Mouse (Mus musculus): Measurements from ENCODE around the gene Srsf4. TPM values are rescaled to one million over a fixed set of nuclear protein-coding genes. Genes with fewer than 3 reads are reported as not detected.

The Srsf4 gene
- polyA plus RNA-seq, 1 experiment: 55.4 TPM

- TF ChIP-seq USF1 (IDR thresholded peaks at IDR 0.05; ENCODE audit: low read depth): no peak
- no peak for TF ChIP-seq CTCF (IDR thresholded peaks at IDR 0.05; ENCODE audit: control insufficient read depth, insufficient read depth, insufficient read length)
- TF ChIP-seq CEBPB (IDR thresholded peaks at IDR 0.05; ENCODE audit: low read depth): no peak
- TF ChIP-seq MAX (IDR thresholded peaks at IDR 0.05): no peak
- TF ChIP-seq MYOG (IDR thresholded peaks at IDR 0.05; ENCODE audit: control insufficient read depth, extremely low read depth, insufficient read length): no peak
- TF ChIP-seq FOSL1 (IDR thresholded peaks at IDR 0.05; ENCODE audit: insufficient read depth, low read length, poor library complexity, severe bottlenecking): no peak
- TF ChIP-seq MYOD1 (IDR thresholded peaks at IDR 0.05; ENCODE audit: control insufficient read depth, insufficient read length, low read depth): no peak
- Histone ChIP-seq H3K4me3 (ENCODE audit: insufficient read depth, poor library complexity, severe bottlenecking) (no peak overlapping the region), H3K79me2 (ENCODE audit: control insufficient read depth, insufficient read depth) (peaks cover 94% of the 10 kb centered on the region), H3ac (ENCODE audit: control insufficient read depth, insufficient read length, low read depth) (no peak overlapping the region), H3K27me3 (ENCODE audit: control insufficient read depth, insufficient read depth, insufficient read length) (no peaks in the 10 kb centered on the region), H3K36me3 (ENCODE audit: control insufficient read depth, insufficient read depth) (peaks cover 63% of the 10 kb centered on the region), H3K79me3 (ENCODE audit: low read depth) (peaks cover 84% of the 10 kb centered on the region)
Observed at GRCm38 (mm10) chr4:131888564-131888963, 15.1 kb downstream of the Srsf4 start.

GRCm38 (mm10) chr4:131890692-131891091 lies 17.3 kb downstream of the Srsf4 start:
- peaks cover 68% of the 10 kb centered on the region for H3K79me3 ChIP-seq (ENCODE audit: low read depth)

DNA sequence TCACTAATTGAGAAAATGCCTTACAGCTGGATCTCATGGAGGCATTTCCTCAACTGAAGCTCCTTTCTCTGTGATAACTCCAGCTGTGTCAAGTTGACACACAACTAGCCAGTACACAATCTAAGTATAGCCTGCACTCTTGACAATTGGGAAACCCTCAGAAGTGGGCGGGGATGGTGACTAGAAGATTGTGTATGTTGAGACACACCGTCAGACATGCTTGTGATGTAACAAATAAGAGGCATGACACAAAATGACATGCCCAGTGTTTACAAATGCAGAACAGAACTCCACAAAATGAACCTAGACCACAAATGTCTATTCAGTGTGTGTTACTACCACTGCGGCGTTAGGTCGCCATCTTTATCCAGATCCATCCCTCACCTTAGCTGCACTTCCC lies 23.7 kb downstream of the Srsf4 start:
- Histone ChIP-seq H3K79me3 (ENCODE audit: low read depth) (peaks cover 10% of the 10 kb centered on the region), H3K27me3 (ENCODE audit: control insufficient read depth, insufficient read depth, insufficient read length) (no peaks in the 10 kb centered on the region), H3K4me3 (ENCODE audit: insufficient read depth, poor library complexity, severe bottlenecking) (no peak overlapping the region), H3K79me2 (ENCODE audit: control insufficient read depth, insufficient read depth) (peaks cover 10% of the 10 kb centered on the region), H3ac (ENCODE audit: control insufficient read depth, insufficient read length, low read depth) (no peak overlapping the region), H3K36me3 (ENCODE audit: control insufficient read depth, insufficient read depth) (peaks cover 75% of the 10 kb centered on the region)
- TF ChIP-seq CTCF (IDR thresholded peaks at IDR 0.05; ENCODE audit: control insufficient read depth, insufficient read depth, insufficient read length): no peak
- no peak for TF ChIP-seq CEBPB (IDR thresholded peaks at IDR 0.05; ENCODE audit: low read depth)
- TF ChIP-seq MYOD1 (IDR thresholded peaks at IDR 0.05; ENCODE audit: control insufficient read depth, insufficient read length, low read depth): no peak
- no peak for TF ChIP-seq MYOG (IDR thresholded peaks at IDR 0.05; ENCODE audit: control insufficient read depth, extremely low read depth, insufficient read length)
- no peak for TF ChIP-seq FOSL1 (IDR thresholded peaks at IDR 0.05; ENCODE audit: insufficient read depth, low read length, poor library complexity, severe bottlenecking)
- no peak for TF ChIP-seq MAX (IDR thresholded peaks at IDR 0.05)
- no peak for TF ChIP-seq USF1 (IDR thresholded peaks at IDR 0.05; ENCODE audit: low read depth)

More at GRCm38 (mm10) chr4:131890692-131891091, 17.3 kb downstream of the Srsf4 start:
- H3K27me3 ChIP-seq (ENCODE audit: control insufficient read depth, insufficient read depth, insufficient read length): no peaks in the 10 kb centered on the region
- no peak for TF ChIP-seq CTCF (IDR thresholded peaks at IDR 0.05; ENCODE audit: control insufficient read depth, insufficient read depth, insufficient read length)
- no peak for TF ChIP-seq MYOG (IDR thresholded peaks at IDR 0.05; ENCODE audit: control insufficient read depth, extremely low read depth, insufficient read length)
- no peak overlapping the region for H3K4me3 ChIP-seq (ENCODE audit: insufficient read depth, poor library complexity, severe bottlenecking)
- no peak overlapping the region for H3ac ChIP-seq (ENCODE audit: control insufficient read depth, insufficient read length, low read depth)
- H3K36me3 ChIP-seq (ENCODE audit: control insufficient read depth, insufficient read depth): peaks cover 64% of the 10 kb centered on the region
- peaks cover 73% of the 10 kb centered on the region for H3K79me2 ChIP-seq (ENCODE audit: control insufficient read depth, insufficient read depth)

DNA sequence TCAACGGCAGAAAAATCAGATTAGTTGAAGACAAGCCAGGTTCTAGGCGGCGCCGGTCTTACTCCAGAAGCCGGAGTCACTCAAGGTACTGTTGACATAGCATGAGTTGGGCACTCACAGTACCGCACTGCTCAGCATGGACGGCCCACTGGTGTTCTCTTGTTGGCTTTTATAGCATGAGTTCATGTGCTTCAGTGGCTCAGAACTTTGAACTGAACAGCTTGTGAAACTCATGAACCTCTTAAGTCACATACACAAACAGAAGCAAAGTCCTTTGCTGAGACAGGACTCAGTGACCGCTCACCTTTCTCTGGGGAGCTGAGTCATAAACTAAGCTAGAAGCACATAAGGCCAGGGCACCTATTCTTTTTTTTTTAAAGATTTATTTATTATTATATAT lies 24.4 kb downstream of the Srsf4 start:
- TF ChIP-seq CEBPB (IDR thresholded peaks at IDR 0.05; ENCODE audit: low read depth): no peak
- TF ChIP-seq FOSL1 (IDR thresholded peaks at IDR 0.05; ENCODE audit: insufficient read depth, low read length, poor library complexity, severe bottlenecking): no peak
- TF ChIP-seq USF1 (IDR thresholded peaks at IDR 0.05; ENCODE audit: low read depth): no peak
- no peak for TF ChIP-seq CTCF (IDR thresholded peaks at IDR 0.05; ENCODE audit: control insufficient read depth, insufficient read depth, insufficient read length)
- no peak for TF ChIP-seq MAX (IDR thresholded peaks at IDR 0.05)
- no peak for TF ChIP-seq MYOG (IDR thresholded peaks at IDR 0.05; ENCODE audit: control insufficient read depth, extremely low read depth, insufficient read length)
- peaks cover 75% of the 10 kb centered on the region for H3K36me3 ChIP-seq (ENCODE audit: control insufficient read depth, insufficient read depth)

DNA sequence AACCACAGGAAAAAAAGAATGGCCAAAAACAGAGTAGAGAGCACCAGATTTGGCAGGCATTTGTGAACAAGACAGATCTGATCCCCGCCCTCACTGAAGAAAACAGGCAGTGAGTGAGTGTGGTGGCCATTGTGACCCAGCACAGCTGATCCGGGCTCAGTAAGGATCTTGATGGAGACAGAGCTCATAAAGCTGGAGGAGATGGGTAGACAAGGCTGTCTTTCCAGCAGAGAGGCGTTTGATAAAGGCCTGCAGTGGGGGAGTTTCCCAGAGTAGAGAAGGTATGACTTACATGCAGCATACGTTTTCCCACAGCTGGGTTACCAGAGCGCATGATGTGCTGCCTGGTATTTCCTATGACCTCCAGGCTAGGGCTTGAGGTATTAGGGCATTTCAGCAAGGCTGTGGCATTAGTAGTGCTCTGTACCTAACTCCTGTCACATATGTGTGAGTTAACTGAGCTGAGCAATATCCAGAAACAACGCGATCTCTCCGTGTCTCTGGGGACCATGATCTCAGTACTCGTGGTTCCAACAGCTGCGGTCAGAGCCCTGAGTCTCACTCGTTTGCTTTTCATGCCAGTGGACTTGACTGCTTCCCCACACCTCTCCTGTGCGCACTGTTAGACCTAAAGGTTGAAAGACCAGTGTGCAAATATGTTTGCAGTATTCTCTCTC lies 25.2 kb downstream of the Srsf4 start:
- peaks cover 67% of the 10 kb centered on the region for H3K36me3 ChIP-seq (ENCODE audit: control insufficient read depth, insufficient read depth)
- peaks cover 4% of the 10 kb centered on the region for H3K79me3 ChIP-seq (ENCODE audit: low read depth)
- H3ac ChIP-seq (ENCODE audit: control insufficient read depth, insufficient read length, low read depth): no peak overlapping the region
- H3K4me3 ChIP-seq (ENCODE audit: insufficient read depth, poor library complexity, severe bottlenecking): no peak overlapping the region
- H3K79me2 ChIP-seq (ENCODE audit: control insufficient read depth, insufficient read depth): no peaks in the 10 kb centered on the region
- TF ChIP-seq FOSL1 (IDR thresholded peaks at IDR 0.05; ENCODE audit: insufficient read depth, low read length, poor library complexity, severe bottlenecking): no peak
- TF ChIP-seq MAX (IDR thresholded peaks at IDR 0.05): no peak
- no peak for TF ChIP-seq CEBPB (IDR thresholded peaks at IDR 0.05; ENCODE audit: low read depth)
- no peak for TF ChIP-seq MYOD1 (IDR thresholded peaks at IDR 0.05; ENCODE audit: control insufficient read depth, insufficient read length, low read depth)
- no peak for TF ChIP-seq CTCF (IDR thresholded peaks at IDR 0.05; ENCODE audit: control insufficient read depth, insufficient read depth, insufficient read length)
- TF ChIP-seq USF1 (IDR thresholded peaks at IDR 0.05; ENCODE audit: low read depth): no peak
- no peak for TF ChIP-seq MYOG (IDR thresholded peaks at IDR 0.05; ENCODE audit: control insufficient read depth, extremely low read depth, insufficient read length)
- no peaks in the 10 kb centered on the region for H3K27me3 ChIP-seq (ENCODE audit: control insufficient read depth, insufficient read depth, insufficient read length)

More for the DNA sequence above, 24.4 kb downstream of the Srsf4 start:
- no peak overlapping the region for H3K4me3 ChIP-seq (ENCODE audit: insufficient read depth, poor library complexity, severe bottlenecking)
- H3ac ChIP-seq (ENCODE audit: control insufficient read depth, insufficient read length, low read depth): no peak overlapping the region
- H3K79me2 ChIP-seq (ENCODE audit: control insufficient read depth, insufficient read depth): peaks cover 3% of the 10 kb centered on the region
- no peaks in the 10 kb centered on the region for H3K27me3 ChIP-seq (ENCODE audit: control insufficient read depth, insufficient read depth, insufficient read length)
- H3K79me3 ChIP-seq (ENCODE audit: low read depth): peaks cover 8% of the 10 kb centered on the region

GRCm38 (mm10) chr4:131899180-131899554 lies 25.8 kb downstream of the Srsf4 start:
- peaks cover 4% of the 10 kb centered on the region for H3K79me3 ChIP-seq (ENCODE audit: low read depth)
- TF ChIP-seq USF1 (IDR thresholded peaks at IDR 0.05; ENCODE audit: low read depth) (no peak), FOSL1 (IDR thresholded peaks at IDR 0.05; ENCODE audit: insufficient read depth, low read length, poor library complexity, severe bottlenecking) (no peak), MYOG (IDR thresholded peaks at IDR 0.05; ENCODE audit: control insufficient read depth, extremely low read depth, insufficient read length) (no peak), MYOD1 (IDR thresholded peaks at IDR 0.05; ENCODE audit: control insufficient read depth, insufficient read length, low read depth) (no peak), CTCF (IDR thresholded peaks at IDR 0.05; ENCODE audit: control insufficient read depth, insufficient read depth, insufficient read length) (no peak), CEBPB (IDR thresholded peaks at IDR 0.05; ENCODE audit: low read depth) (no peak), MAX (IDR thresholded peaks at IDR 0.05) (no peak)

More at GRCm38 (mm10) chr4:131899180-131899554, 25.8 kb downstream of the Srsf4 start:
- no peak overlapping the region for H3K4me3 ChIP-seq (ENCODE audit: insufficient read depth, poor library complexity, severe bottlenecking)
- no peaks in the 10 kb centered on the region for H3K27me3 ChIP-seq (ENCODE audit: control insufficient read depth, insufficient read depth, insufficient read length)
- H3K79me2 ChIP-seq (ENCODE audit: control insufficient read depth, insufficient read depth): no peaks in the 10 kb centered on the region
- peaks cover 63% of the 10 kb centered on the region for H3K36me3 ChIP-seq (ENCODE audit: control insufficient read depth, insufficient read depth)
- H3ac ChIP-seq (ENCODE audit: control insufficient read depth, insufficient read length, low read depth): no peak overlapping the region

All from C2C12 (cell line).